Mouse (Mus musculus) adrenal gland, postnatal 25 days (tissue): Measurements from ENCODE around the gene Kif20b. TPM values are rescaled to one million over a fixed set of nuclear protein-coding genes. Genes with fewer than 3 reads are reported as not detected.

Source experiments
- DNase-seq: peaks from one replicate; pipeline ENCODE4 v3.0.0; 2021; ENCODE audit warnings: mixed read lengths
- microRNA-seq, 2 experiments: library from miRNA; unstranded; fragments of <30 nt; microRNA quantifications; one replicate each; pipeline ENCODE4 v1.2.0; 2021
- total RNA-seq: library from RNA; stranded (reverse); gene quantifications from 2 replicates; pipeline ENCODE4 v1.2.3, GENCODE M21; 2021

The Kif20b gene
- total RNA-seq, 1 experiment from 2014 or later, result 8.4 TPM

DNA sequence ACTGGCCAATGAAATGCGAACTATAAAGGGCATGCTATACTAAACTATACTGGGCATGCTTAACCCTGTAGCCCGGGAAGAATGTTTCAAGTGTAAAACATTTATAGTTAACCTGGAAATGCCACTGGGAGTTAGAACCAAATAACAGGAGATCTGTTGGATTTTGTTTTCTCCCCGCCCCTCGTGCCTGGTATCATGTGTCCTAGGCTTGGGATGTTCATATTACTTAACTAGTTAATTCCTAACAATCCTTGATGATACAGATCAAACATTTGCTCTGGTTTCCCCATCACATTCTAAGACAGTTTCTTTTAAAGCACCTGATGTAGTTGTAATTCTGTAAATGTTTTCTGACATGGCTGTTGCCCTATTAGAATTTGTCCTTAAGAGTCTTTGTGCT lies 2.1 kb upstream of the Kif20b start:
- DNase-seq, result no peak

- no peak for DNase-seq
Observed at GRCm38 (mm10) chr19:34920531-34920930, 1.6 kb upstream of the Kif20b start.

GRCm38 (mm10) chr19:34921253-34921651 lies 909 bp upstream of the Kif20b start:
- DNase-seq, result no peak

- DNase-seq, result no peak
Observed at GRCm38 (mm10) chr19:34922603-34922963, 422 bp downstream of the Kif20b start.

DNA sequence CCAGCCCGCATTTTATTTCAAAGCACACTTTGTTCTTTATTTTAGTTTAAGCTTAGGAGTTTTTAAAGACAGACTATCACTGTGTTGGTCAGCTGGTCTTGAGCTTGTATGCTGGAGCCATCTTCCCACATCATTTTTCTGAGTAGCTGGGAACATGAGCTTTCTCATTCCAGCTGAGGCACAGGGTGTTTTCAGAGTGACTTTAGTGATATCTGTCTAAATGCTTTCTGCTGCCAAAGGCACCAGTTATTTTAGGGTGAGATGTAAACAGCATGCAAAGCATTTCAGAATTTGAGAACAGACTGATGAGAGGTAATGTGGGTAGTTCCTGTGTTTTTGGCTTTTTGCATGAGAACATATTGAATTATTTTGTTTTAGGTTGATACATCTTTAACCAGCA lies 25.0 kb downstream of the Kif20b start:
- no peak for DNase-seq

GRCm38 (mm10) chr19:34953842-34954541 lies 31.8 kb downstream of the Kif20b start:
- DNase-seq, result no peak

DNA sequence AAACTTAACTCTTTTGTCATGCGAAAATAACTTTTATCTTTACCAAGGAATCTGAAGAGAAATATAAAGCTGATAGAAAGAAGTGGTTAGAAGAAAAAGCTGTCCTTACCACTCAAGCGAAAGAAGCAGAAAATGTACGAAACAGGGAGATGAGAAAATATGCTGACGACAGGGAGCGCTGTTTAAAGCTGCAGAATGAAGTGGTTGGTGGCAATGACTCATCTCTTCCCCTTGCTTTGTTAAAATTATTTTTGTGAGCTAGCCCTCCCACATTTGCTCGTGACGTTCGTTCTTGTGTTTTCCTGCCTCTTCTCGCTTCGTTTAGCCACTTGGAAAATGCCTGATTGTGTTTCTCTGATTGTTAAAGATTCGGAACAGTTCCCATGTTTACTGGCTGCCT lies 37.2 kb downstream of the Kif20b start:
- no peak for DNase-seq

DNA sequence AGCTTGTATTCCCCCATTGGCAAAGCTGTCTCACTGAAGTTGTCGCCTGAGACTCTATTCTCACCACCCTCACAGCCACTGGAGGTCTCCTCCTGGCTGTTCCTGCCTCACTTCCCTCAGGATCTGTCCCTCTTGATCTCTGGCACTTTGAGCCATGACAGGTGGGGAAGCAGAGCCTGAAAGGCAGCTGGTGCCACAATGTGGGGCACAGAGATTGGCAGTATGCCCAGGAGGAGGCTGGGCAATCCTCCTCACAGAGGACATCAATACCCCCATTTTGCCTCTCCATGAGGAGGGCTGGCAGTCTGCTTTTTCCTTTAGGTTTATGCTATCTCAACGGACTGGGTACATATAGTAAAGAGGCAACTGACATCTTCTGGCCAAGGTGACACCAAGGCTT lies 62.6 kb downstream of the Kif20b start:
- DNase-seq, result peak; percentile 1

DNA sequence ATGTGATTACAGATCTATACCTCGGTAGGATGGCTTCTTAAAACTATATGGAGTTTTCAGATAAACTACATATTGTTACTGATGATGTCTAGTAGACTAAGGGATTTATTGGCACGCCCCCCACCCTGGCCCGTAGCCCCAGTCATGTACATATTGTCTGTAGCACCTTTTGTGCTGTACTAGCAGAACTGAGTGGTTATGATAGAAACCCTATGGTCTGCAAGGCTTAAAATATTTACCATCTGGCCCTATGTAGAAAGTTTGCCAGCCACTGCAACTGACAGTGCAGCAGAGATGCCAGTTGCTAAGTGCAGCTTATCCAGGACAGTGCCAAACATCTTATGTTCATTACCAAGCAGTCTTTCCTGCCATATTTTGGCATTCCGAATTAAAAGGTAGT lies 68.3 kb downstream of the Kif20b start:
- no peak for DNase-seq

DNA sequence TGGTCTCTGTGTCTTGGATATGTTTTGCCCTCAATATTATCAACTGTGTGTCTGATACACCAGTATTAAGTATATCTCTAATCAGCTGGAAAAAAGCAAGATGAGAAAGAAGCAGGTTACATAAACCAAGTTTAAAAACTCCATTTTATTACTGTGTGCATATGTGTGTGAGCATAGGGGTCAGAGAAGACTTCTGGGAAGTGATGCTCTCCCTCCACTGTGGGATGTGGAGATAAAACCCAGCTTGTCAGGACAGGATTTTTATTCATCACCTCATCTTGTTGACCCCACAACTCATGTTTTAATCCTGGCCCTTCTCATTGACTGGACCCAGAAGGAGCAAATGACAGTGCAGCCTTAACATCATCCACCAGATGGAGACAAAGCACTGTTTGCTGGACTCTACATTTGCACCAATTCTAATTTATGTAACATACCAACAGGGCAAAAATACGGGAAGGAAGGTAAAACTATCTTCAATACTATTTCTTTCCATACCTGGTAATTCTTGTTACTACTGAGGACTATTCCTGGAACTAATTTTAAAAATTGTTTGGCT lies 70.9 kb downstream of the Kif20b start:
- peak; percentile 12 for DNase-seq

GRCm38 (mm10) chr19:35015058-35015457 lies 92.9 kb downstream of the Kif20b start:
- no peak for DNase-seq

GRCm38 (mm10) chr19:35017474-35018208 lies 95.5 kb downstream of the Kif20b start:
- no peak for DNase-seq

- no peak for DNase-seq
Observed at GRCm38 (mm10) chr19:35018209-35018581, 96.0 kb downstream of the Kif20b start.

Small RNA genes lying within 50 kb of the gene (microRNA-seq; reads per million reads assigned to microRNA genes)
- gene Mir1950, result 0 reads per million in 2 experiments

Other genes starting within 250 kb of the Kif20b start
- gene Slc16a12, start 175.1 kb upstream of the Kif20b start, total RNA-seq, result 0.39 and 1.0 TPM in 2 replicates
- 101 and 105 TPM in 2 replicates for gene Pank1, start 42.9 kb upstream of the Kif20b start, total RNA-seq